Mouse (Mus musculus): ENCODE data around the gene Sptan1.

GRCm38 (mm10) chr2:30077502-30078348 lies 112.4 kb downstream of the Sptan1 start, which contains the start of gene Pkn3:
- TF ChIP-seq POLR2A (IDR thresholded peaks at IDR 0.05; ENCODE audit: insufficient read length, low read depth): peak; percentile 61
- TF ChIP-seq MAX (IDR thresholded peaks at IDR 0.05; ENCODE audit: low read depth): no peak
- TF ChIP-seq POLR2AphosphoS2 (IDR thresholded peaks at IDR 0.05; ENCODE audit: insufficient read length, low read depth): peak; percentile 59
- 0 out of 2 replicates have a peak, but pooled peaks have one; percentile 33 for TF ChIP-seq CEBPB (IDR thresholded peaks at IDR 0.05; ENCODE audit: insufficient read depth, poor library complexity, severe bottlenecking)
- no peak for TF ChIP-seq REST (IDR thresholded peaks at IDR 0.05; ENCODE audit: insufficient read depth, insufficient read length)
